Mouse (Mus musculus) cerebellum, adult 9-11 months (tissue): Measurements from ENCODE around the gene Tmem174.

ENCODE experiments used
- DNase-seq: peaks from one replicate; pipeline ENCODE4 v3.0.0; 2022

Tmem174 gene

GRCm38 (mm10) chr13:98632306-98632942 lies 4.8 kb downstream of the Tmem174 start:
- no peak for DNase-seq

- no peak for DNase-seq
Measured at GRCm38 (mm10) chr13:98631105-98631838, 5.9 kb downstream of the Tmem174 start.

DNA sequence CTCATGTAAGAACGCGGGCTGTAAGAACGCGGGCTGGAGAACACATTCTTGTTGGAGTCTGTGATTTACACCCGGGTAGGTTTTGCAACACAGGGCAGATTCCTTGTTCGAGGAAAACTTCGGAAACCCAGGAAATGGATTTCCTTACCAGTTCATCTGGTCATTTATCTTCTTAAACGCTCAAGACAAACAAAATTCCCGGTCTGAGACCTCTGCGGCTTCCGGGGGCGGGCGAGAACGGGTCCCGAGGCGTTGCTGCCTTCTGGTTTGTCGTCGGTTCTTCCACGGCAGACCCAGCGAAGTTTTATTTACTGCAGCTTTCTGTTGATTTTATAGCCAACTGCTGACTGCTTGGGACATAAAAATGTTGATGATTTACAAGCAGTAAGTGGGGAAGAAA lies 10.5 kb downstream of the Tmem174 start:
- DNase-seq: no peak

- no peak for DNase-seq
Measured at GRCm38 (mm10) chr13:98624506-98624905, 12.7 kb downstream of the Tmem174 start.

DNA sequence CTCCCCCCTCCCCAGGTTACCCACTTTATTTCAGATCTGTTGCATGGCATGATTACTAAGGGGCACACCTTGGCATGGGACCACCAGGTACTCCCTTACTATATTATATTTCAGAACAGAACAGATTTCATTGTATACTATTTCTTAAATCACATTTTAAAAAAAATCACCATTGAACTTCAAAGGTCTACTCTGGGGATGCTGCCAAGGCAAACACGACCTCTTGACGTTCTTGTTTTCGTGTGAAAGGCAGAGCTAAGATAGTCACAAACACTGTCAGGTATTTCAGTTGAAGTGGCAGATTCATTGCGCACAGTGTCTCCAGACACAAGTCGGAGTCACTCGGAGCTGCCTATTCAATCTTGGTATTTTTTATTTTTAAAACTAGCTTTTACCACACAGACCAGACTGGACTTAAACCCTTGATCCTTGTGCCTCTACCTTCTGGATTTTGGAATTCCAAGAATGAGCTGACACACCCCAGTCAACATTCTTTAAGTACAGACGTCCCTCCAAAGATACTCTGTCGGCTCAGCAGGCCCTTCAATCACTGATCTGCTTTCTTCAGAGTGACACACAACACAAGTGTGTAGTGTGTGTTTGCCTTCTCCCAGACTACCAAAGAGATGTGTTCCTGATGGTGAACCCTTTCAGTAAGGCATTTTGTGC lies 14.2 kb downstream of the Tmem174 start:
- no peak for DNase-seq

GRCm38 (mm10) chr13:98617429-98618067 lies 19.7 kb downstream of the Tmem174 start:
- DNase-seq: no peak

DNA sequence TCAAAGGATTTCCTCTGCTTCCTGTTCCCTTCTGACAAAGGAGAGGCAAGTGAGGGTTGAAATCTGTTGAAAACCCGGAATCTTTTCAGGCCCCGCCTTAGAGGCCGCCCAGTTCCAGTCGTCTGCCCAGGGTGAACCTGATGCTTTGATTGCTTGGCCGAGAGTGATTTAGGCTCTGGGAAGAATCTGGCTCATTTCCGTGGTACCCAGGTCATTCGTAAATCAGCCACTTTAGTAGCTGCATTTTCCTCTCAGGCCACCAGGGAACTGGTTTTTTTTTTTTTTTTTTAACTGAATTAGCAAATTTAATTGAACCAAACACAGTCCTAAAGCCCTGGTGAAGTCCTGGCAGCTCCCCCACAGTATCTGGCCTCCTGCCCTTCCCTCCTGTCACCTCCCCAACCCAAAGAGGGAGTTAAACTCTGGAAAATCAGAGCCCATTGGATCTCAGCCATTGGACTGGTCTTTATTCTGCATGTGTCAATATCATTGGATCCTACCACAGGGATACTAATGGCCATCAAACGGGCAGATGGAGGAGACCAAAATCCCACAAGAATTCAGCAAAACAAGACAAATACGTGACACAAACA lies 29.2 kb downstream of the Tmem174 start:
- no peak for DNase-seq

GRCm38 (mm10) chr13:98603799-98604198 lies 33.4 kb downstream of the Tmem174 start:
- DNase-seq: no peak

DNA sequence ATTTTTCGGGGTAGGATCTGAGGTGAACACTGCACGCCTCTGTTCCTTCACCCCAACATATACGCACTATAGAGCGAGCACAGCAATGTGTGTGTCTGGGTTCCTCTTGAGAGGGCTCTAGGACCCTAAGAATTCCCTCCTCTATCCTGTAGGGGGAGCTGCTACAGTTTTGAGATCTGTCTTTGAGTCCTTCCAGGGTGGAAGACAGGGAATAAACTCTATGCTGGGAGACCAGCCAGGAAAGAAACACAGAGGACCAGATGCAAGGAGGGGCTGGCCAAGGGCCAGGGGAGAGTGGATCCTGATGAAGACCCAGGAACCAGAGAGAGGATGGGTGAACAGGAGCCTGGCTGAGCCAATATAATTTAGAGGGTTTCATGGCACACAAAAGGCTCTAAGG lies 40.5 kb downstream of the Tmem174 start:
- DNase-seq: no peak

DNA sequence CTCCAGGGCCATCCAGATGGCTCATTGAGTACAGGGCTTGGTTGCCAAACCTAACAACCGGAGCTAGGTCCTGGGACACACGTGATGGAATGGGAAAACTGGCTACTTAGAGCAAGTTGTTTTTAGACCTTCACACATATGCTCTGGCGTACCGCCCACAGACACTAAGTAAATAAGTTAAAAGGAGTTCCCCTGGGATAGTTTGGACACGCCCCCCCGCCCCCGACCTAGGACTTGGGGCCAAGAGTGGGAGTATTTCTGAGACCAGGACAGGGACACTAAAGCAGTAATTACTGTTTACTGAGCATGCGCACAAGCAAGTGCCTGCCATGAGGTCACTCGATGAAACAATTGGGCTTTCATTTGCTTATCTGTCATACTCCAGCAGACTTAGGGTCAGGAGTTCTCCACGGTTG lies 42.5 kb downstream of the Tmem174 start:
- no peak for DNase-seq

- no peak for DNase-seq
Measured at GRCm38 (mm10) chr13:98593938-98594539, 43.2 kb downstream of the Tmem174 start.

DNA sequence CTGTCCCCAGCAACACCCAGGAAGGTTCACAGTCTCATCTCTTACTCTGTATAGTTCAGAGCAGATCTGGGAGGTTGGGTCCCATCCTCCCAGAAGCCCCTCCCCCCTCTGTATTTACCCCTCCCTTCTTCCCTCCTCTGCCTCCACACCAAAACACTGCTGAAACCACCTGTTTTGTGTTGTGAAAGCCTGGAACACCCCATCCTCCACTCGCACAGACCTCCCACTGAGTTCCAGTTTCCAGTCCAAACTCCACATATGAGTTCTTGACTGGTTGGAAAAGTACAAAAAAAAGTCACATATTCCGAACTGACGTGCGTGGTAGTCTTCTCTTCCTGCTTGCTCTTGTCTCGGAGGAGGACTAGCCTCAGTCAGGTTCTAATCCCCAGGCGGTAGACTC lies 45.8 kb downstream of the Tmem174 start:
- no peak for DNase-seq

DNA sequence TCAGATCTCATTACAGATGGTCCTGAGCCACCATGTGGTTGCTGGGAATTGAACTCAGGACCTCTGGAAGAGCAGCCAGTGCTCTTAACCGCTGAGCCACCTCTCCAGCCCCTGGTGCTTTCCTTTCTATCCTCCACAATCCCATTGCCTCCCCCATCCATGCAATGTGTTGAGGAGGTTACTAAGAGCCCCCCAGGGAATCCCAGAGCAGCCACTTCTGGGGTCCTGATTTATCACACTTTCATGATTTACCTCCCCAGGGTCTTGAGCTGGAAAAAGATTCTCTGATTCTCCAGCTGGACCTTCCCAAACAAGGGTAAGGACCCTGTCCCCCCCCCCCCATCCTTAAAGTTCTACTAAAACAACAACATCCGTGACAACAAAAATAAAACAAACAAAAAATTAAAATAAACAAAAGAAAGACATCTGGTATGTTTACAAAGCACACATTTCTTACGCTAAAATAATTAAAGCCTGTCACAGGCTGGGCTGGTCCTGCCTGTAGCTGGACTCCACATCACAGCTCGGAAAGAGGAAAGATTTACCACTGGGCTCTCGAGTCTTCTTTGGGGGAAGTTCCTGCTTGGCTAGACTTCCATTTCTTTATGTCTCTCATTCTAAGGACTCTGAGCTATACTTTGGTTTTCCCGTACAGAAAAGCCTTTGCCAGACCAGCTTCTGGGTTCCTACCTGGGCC lies 46.4 kb downstream of the Tmem174 start:
- no peak for DNase-seq

- no peak for DNase-seq
Measured at GRCm38 (mm10) chr13:98589572-98589971, 47.6 kb downstream of the Tmem174 start.

DNA sequence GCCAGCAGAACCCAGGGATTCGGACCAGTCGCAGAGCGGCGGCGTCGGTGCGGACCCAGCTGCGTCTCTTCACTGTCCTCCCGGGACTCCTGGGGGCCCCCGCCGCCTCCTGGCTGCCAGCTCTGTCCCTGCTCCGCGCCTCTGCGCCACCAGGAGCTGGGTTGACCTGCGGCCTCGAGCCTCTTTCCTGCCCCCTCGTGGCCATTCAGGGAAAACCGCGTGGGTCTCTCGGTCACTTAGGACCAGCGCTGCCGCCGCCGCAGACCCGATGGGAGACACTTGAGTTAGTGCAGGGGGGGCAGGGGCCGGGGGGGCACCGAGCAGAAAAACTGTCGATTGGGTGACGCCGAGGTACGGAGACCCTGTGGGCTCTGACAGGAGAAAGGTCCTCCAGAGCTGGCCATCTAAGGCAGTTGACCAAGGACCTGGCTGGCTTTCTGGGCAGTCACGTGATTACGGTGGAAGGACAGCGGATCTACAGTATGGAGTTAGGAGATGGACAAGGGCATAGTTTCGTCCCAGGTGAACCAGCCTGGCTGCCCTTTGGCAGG lies 48.2 kb downstream of the Tmem174 start:
- peak; percentile 65 for DNase-seq

DNA sequence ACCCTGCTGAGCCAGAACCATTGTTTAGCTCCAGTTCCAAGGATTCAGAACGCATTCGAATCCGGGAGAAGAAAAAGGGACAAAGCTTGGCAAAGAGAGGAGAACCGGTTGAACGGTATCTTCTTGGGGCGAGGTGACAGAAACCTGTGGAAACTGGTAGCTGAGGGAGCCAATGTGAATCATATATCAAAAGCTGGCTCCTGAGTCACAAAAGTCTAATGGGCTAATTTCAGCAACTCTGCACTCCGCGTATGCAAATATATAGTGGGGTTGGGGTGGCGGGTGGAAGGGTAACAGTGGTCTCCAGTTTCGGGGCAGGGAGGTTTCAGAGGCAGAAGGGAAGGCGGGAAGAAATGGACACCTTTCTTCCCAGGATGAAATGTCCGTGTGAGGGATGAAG lies 48.7 kb downstream of the Tmem174 start:
- DNase-seq: no peak

DNA sequence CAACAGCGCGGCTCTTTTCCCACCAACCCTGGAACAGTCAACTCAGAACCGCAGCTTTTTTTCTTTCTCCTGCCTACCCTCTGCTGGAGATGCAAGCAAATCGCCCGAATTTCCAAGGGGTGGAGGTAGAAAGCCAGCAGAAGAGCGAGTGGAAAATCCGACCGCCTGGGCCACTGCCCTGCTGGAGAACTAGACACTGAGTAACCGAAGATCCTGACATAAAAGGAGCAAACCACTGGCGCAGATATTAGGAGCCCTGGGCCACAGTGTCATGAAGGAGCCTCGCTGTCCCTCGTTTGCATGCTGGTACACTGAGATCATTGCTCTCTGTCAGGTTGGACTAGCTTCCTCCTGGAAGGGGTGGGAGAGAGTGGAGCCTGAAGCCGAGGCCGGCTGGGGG lies 49.6 kb downstream of the Tmem174 start:
- no peak for DNase-seq

DNA sequence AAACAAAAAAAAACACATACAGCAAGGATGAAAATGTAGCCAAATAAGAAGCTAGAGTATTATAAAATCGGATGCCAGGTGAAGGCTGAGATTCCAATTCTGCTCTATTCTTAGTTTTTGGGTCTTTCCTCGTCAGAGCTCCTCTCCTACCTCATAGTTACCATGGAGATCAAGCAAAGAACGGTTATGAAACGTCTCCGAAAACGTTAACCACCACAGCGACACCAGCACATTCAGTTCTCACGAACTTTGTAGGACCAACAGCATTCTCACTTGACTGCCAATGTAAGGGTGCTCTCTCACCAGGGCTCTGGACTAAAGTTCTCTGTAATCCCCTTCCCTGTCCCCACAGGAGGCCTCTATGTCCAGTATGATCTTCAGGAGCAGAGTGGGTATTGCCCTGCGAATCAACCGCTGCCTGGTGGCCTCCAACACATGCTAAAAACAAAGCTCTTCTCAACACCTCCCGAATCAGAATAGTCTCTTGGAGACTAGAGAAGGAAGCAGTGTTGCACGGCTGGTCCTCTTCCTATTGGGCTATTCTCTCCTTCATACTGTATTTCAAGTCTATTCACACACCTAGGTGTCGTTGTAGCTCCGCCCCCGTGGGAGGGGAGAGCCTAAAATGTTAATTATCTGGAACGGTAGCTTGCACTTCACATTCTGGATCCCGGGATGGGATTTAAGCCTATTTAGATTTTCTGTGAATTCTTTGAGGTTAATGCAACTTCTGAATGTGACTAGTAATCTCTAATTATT lies 50.2 kb downstream of the Tmem174 start:
- DNase-seq: no peak
